Mouse (Mus musculus) stomach, embryonic 15.5 days (tissue): ENCODE data around the gene Rhobtb1. TPM values are rescaled to one million over a fixed set of nuclear protein-coding genes. Genes with fewer than 3 reads are reported as not detected.

Experiments used
- ATAC-seq: fragments of 200-750 bp; cut with Nextera tagmentation; 2 replicates; pipeline ENCODE4 v1.8.0; 2017; ENCODE audit warnings: low read depth, moderate number of reproducible peaks, moderate TSS enrichment; ENCODE audit not compliant: insufficient read depth, low FRiP score
- H3K27ac ChIP-seq: fragments of 300-500 bp; sonication (generic); 2 replicates; pipeline ENCODE4 v1.5.1; 2015; ENCODE audit warnings: mild to moderate bottlenecking, inconsistent platforms
- H3K27me3 ChIP-seq: fragments of 300-500 bp; sonication (generic); replicated peaks from 2 replicates; pipeline ENCODE4 v1.6.1; 2015; ENCODE audit warnings: inconsistent platforms
- H3K36me3 ChIP-seq: fragments of 300-500 bp; sonication (generic); 2 replicates; pipeline ENCODE4 v1.6.1; 2015; ENCODE audit warnings: inconsistent platforms
- H3K4me1 ChIP-seq: fragments of 300-500 bp; sonication (generic); 2 replicates; pipeline ENCODE4 v1.6.1; 2015; ENCODE audit warnings: inconsistent platforms
- H3K4me2 ChIP-seq: fragments of 300-500 bp; sonication (generic); 2 replicates; pipeline ENCODE4 v1.6.1; 2015; ENCODE audit warnings: mild to moderate bottlenecking, inconsistent platforms
- H3K4me3 ChIP-seq: fragments of 300-500 bp; sonication (generic); replicated peaks from 2 replicates; pipeline ENCODE4 v1.5.1; 2015; ENCODE audit warnings: inconsistent platforms
- H3K9ac ChIP-seq: fragments of 300-500 bp; sonication (generic); 2 replicates; pipeline ENCODE4 v1.6.1; 2015; ENCODE audit warnings: inconsistent platforms
- H3K9me3 ChIP-seq: fragments of 300-500 bp; sonication (generic); 2 replicates; pipeline ENCODE4 v1.6.1; 2016; ENCODE audit warnings: inconsistent platforms
- WGBS: fragments of 180-500 bp; shearing (Covaris S2); methylation state at CpG from one replicate; pipeline ENCODE4 v1.1.7; 2015; 5-methylcytosine and 5-hydroxymethylcytosine counted together
- polyA plus RNA-seq: library from polyadenylated mRNA; unstranded; fragments of >200 nt; fragmentation: Nextera tagmentation; extraction: Ambion mirVana; gene quantifications from 2 replicates; pipeline ENCODE4 v1.2.1, GENCODE M21; 2015

Gene Rhobtb1
- polyA plus RNA-seq, 1 experiment from 2014 or later = 33.0 TPM

DNA sequence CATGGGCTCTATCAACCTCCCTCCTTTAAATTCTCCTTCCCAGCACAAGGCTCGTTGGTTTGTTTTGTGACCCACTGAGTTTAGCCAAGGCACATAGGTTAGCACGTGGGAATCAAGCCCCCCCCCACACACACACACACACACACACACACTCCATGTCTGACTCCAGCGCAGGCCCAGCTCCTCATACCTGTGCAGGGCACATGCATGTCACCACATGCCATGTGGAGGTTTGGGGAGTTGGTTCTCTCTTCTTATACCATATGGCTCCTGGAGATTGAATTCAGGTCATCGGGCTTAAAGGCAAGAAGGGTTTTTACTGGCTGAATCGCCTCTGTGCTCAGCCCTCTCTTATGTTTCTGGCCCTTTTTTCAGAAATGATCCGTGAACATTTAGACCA, 100.0 kb downstream of the Rhobtb1 start:
- 86% methylated on average over 6 of the region's 6 CpGs for WGBS
- H3K27me3 ChIP-seq = no peaks in the 10 kb centered on the region
- peaks cover 11% of the 10 kb centered on the region; the same call in 1 of the 2 replicates for H3K36me3 ChIP-seq
- no peak for ATAC-seq
- no peak overlapping the region for H3K4me2 ChIP-seq
- no peak overlapping the region for H3K27ac ChIP-seq
- peaks cover 27% of the 10 kb centered on the region for H3K4me1 ChIP-seq
- H3K4me3 ChIP-seq = no peak overlapping the region
- H3K9ac ChIP-seq = no peak overlapping the region
- no peaks in the 10 kb centered on the region for H3K9me3 ChIP-seq

DNA sequence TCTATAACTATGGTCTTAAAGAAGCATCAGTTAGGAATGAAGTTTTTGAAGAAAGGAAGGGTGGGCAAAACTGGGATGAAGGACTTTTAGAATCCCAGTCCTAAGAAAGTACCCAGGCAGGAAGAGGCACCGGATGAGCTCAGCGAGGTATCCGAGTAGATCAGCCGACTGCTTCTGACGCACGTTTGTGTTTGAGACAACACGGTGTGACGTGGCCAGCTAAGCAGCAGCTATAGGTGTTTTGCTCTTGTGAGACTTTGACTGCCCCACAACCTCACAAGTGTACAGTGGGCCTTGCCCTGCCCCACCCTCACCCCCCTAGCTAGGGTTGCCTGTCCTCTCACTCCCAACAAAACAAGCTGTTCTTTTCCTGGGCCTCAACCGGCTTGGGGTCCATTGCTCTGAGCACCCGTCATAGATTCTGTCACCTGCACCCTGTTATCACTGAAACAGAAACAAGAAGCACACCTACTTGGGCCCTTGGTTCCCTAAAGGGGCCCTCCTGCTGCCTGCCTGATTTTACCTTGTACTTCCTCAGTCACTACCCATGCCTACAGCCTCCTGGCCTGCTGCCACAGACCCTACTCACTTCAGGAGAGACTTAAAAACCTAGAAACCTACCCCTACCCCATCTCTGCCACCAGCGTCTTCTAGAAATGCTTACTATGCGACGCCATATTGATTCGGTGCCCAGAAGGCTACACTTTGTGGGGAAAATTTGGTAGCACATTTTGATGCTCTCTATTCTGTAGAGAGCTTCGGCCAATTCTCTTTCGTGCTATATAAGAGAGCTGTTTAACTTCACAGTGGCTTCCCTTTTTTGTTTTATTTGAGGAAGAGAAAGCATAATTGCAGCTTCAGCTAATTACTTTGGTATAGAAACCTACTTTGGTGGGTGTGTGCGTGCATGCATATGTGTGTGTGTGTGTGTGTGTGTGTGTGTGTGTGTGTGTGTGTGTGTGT, 101.2 kb downstream of the Rhobtb1 start:
- H3K9ac ChIP-seq = no peak overlapping the region
- no peak overlapping the region for H3K4me2 ChIP-seq
- no peak overlapping the region for H3K4me3 ChIP-seq
- H3K36me3 ChIP-seq = peaks cover 11% of the 10 kb centered on the region; the same call in 1 of the 2 replicates
- H3K9me3 ChIP-seq = no peaks in the 10 kb centered on the region
- H3K27me3 ChIP-seq = no peaks in the 10 kb centered on the region
- peaks cover 27% of the 10 kb centered on the region for H3K4me1 ChIP-seq
- peak overlapping the region; percentile 92 for H3K27ac ChIP-seq
- WGBS = 75% methylated on average over 17 of the region's 17 CpGs
- ATAC-seq = no peak

DNA sequence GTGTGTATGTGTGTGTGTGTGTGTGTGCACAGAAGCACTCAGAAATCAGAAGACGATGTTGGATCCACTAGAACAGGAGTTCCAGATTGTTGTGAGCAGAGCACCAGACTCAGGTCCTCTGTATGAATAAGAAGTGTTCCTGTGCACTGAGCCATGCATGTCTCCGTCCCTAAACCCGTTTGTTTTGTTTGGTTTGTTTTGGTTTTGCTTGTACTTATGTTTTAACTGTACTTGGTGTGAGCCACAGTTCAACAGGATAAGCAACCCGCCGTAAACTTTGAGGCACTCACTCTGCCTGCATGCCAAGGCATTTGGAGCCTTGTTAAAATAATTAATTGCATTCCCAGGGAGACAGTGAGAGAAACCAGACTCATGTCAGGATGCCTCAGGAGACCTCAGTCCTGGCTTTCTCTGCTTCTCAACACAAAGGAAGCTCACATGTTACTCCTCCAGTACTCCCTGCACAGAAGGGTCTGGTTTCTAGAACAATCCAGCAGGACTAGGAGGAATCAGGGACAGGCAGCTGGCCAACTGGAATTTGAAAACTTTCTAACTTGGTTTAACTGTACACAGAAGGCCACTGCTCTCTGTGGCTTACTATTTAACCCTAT, 101.9 kb downstream of the Rhobtb1 start:
- ATAC-seq = peak; percentile 85
- Histone ChIP-seq H3K27ac (peak overlapping the region; percentile 92), H3K9ac (no peak overlapping the region), H3K9me3 (no peaks in the 10 kb centered on the region), H3K4me3 (no peak overlapping the region), H3K36me3 (peaks cover 11% of the 10 kb centered on the region; the same call in 1 of the 2 replicates), H3K4me2 (no peak overlapping the region), H3K4me1 (peaks cover 27% of the 10 kb centered on the region), H3K27me3 (no peaks in the 10 kb centered on the region)
- 12% methylated on average over 5 of the region's 5 CpGs for WGBS

DNA sequence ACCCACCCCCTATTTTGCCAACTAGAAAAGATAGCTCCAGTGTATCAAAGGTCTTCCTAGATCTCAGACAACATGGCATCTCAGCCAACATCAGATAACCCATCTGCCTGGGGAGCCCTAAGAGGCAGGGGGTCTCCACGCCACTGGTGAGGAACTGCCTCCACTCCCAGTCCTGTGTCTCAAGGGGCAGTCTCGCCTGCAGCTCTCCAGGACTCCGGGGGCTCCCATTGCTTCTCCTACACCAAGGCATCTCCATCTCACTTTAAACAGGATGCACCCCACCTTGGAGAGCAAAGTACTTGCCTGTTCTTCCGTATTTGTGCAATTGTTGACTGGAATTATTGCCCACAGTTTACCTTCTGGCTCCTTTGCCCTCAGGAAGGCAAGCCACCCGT, 102.4 kb downstream of the Rhobtb1 start:
- no peak overlapping the region for H3K4me2 ChIP-seq
- no peaks in the 10 kb centered on the region for H3K27me3 ChIP-seq
- no peaks in the 10 kb centered on the region for H3K9me3 ChIP-seq
- 51% methylated on average over 5 of the region's 5 CpGs for WGBS
- H3K4me1 ChIP-seq = peaks cover 27% of the 10 kb centered on the region
- H3K4me3 ChIP-seq = no peak overlapping the region
- ATAC-seq = peak; percentile 10; the same call in 1 of the 2 replicates
- no peak overlapping the region for H3K9ac ChIP-seq
- H3K27ac ChIP-seq = peak overlapping the region; percentile 92
- peaks cover 9% of the 10 kb centered on the region; the same call in 1 of the 2 replicates for H3K36me3 ChIP-seq

DNA sequence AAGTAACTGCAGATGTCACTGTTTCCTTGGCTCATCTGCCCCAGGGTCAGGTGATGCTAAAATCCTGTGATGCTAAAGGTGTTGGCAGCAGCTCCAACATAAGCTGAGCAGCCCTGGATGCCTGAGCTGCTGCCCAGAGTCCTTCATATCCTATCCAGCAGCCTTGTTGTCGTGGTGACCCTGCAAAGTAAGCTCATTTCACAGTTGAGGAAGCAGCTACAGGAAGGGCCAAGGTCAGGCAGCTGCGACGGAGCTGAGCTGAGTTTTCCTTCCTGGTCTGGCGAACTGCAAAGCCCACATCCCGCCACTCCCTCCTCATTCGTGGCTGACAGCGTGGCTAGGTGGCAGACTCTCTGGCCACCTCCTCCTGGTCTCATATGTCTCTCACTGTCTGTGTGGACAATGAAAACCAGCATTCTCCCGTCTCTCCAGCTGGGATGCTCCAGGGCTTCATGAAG, 103.2 kb downstream of the Rhobtb1 start:
- no peaks in the 10 kb centered on the region for H3K9me3 ChIP-seq
- 15% methylated on average over 8 of the region's 8 CpGs for WGBS
- no peak overlapping the region for H3K4me2 ChIP-seq
- peak overlapping the region; percentile 92 for H3K27ac ChIP-seq
- H3K9ac ChIP-seq = no peak overlapping the region
- H3K4me1 ChIP-seq = peaks cover 27% of the 10 kb centered on the region
- no peak overlapping the region for H3K4me3 ChIP-seq
- ATAC-seq = peak; percentile 44; the same call in 1 of the 2 replicates
- no peaks in the 10 kb centered on the region for H3K27me3 ChIP-seq
- peaks cover 7% of the 10 kb centered on the region; the same call in 1 of the 2 replicates for H3K36me3 ChIP-seq

DNA sequence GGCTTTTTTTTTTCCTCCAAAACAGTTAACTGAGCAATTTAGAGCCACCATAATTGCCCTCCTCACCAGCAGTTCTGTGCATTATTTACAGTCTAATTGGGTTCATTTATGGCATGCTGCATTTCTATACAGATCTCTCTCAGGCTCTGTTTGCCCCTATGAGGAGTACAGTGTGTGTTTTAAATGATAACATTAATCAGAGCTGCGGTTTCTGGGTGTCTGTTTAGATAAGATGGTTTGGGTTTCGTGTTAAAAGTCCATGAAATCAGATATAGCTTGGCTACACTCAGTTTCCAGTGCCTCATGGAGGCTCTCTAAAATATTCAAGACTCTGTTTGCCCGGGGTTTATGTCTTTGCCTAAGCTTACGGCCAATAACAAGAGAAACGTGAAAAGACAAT, 104.4 kb downstream of the Rhobtb1 start:
- Histone ChIP-seq H3K4me1 (peaks cover 27% of the 10 kb centered on the region), H3K27me3 (no peaks in the 10 kb centered on the region), H3K4me2 (no peak overlapping the region), H3K27ac (no peak overlapping the region), H3K36me3 (peaks cover 10% of the 10 kb centered on the region; the same call in 1 of the 2 replicates), H3K9me3 (no peaks in the 10 kb centered on the region), H3K9ac (no peak overlapping the region), H3K4me3 (no peak overlapping the region)
- 33% methylated on average over 5 of the region's 5 CpGs for WGBS
- no peak for ATAC-seq

DNA sequence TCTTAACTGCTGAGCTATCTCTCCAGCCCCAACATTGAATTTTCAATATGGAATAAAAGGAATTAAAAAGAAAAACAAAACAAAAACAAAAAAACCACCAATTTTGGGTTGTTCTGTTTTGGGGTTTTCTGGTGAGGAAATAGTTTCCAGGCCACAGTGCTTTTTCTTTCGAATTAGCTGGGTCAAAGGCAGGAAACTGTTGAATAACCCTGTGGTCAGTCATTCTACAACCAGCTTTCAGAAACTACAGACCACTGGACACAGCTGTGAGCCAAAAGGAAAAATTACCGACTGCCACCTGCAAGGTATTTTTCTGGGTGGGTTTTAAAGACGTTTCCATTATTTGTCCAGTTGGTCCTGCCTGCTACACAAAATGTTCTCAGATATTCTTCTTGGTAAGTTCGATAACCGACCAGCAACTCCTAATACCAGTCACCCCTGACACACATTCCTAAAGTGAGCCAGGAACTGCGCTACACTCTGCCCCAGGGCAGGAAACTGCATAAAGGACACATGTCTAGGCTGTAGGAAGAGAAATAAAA, 106.4 kb downstream of the Rhobtb1 start:
- Histone ChIP-seq H3K4me1 (peaks cover 30% of the 10 kb centered on the region), H3K36me3 (peaks cover 6% of the 10 kb centered on the region; the same call in 1 of the 2 replicates), H3K9ac (no peak overlapping the region), H3K9me3 (no peaks in the 10 kb centered on the region), H3K27me3 (no peaks in the 10 kb centered on the region), H3K4me2 (no peak overlapping the region), H3K27ac (no peak overlapping the region), H3K4me3 (no peak overlapping the region)
- ATAC-seq = no peak
- WGBS = 79% methylated on average over 6 of the region's 6 CpGs

DNA sequence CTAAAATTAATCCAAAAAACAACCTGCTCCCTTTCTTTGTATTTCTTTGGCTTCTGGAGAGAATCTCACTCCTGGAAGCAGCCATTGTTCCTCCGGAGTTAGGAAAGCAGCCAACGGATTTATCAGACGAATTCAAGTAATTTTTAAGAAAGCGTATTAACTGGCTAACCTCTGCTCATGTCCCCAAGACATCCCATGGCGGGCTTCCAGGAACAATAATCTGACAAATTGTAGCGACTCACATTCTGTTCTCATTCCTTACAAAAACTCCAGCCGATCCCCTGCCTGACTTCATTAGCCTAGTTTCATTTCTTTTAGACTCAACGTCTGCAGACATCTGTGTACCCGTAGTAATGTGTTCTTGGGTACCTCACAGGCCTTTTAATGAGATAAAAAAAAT, 107.4 kb downstream of the Rhobtb1 start:
- peak overlapping the region; percentile 61 for H3K27ac ChIP-seq

DNA sequence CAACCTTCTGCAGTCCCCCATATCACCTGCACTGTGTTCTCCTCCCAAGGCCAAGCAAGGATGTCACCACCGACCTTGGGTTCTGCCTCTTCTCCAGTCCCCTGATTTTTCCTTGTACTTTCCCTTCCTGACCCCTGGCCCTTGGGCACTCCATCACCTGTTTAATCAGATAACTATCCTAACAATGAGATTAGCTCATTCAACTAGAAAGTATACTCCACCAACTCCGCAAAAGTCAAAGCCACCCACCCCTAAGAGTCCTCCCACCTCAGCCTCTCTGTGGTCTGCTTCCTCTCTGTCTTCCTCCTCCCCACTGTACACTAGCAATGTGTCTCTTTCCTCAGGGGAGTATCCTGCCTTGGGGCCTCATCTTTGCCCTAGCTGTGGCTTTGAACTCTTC, 107.9 kb downstream of the Rhobtb1 start:
- peaks cover 30% of the 10 kb centered on the region for H3K4me1 ChIP-seq
- no peak overlapping the region for H3K9ac ChIP-seq
- no peak overlapping the region for H3K4me3 ChIP-seq
- no peaks in the 10 kb centered on the region for H3K27me3 ChIP-seq
- H3K4me2 ChIP-seq = no peak overlapping the region
- 32% methylated on average over 2 of the region's 2 CpGs for WGBS
- peaks cover 6% of the 10 kb centered on the region; the same call in 1 of the 2 replicates for H3K36me3 ChIP-seq
- H3K27ac ChIP-seq = peak overlapping the region; percentile 61
- no peaks in the 10 kb centered on the region for H3K9me3 ChIP-seq
- ATAC-seq = no peak

More for the DNA sequence above, 107.4 kb downstream of the Rhobtb1 start:
- Histone ChIP-seq H3K9me3 (no peaks in the 10 kb centered on the region), H3K36me3 (peaks cover 6% of the 10 kb centered on the region; the same call in 1 of the 2 replicates), H3K4me3 (no peak overlapping the region), H3K27me3 (no peaks in the 10 kb centered on the region), H3K9ac (no peak overlapping the region), H3K4me2 (no peak overlapping the region), H3K4me1 (peaks cover 33% of the 10 kb centered on the region)
- ATAC-seq = no peak
- 42% methylated on average over 9 of the region's 9 CpGs for WGBS

DNA sequence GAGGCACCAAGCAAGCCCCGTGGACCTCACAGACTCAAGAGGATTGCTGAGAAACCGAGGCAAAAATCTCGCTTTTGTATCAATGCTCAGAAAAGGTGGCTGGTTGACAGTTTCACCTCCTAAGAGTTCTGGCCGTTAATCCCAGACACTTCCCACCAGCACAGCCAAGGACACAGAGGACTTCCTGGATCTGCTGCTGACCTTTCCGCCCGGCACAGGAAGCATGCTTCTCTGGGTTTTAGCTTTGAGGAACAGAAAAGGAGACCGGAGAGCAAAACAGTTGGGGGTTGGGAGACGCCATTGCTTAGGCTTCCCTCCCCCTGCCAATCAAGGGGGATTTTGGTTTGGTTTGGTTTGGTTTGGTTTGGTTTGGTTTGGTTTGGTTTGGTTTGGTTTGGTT, 108.7 kb downstream of the Rhobtb1 start:
- Histone ChIP-seq H3K9ac (no peak overlapping the region), H3K27me3 (no peaks in the 10 kb centered on the region), H3K27ac (no peak overlapping the region), H3K36me3 (peaks cover 6% of the 10 kb centered on the region; the same call in 1 of the 2 replicates), H3K4me1 (peaks cover 26% of the 10 kb centered on the region), H3K4me2 (no peak overlapping the region), H3K9me3 (no peaks in the 10 kb centered on the region), H3K4me3 (no peak overlapping the region)
- 85% methylated on average over 8 of the region's 8 CpGs for WGBS
- ATAC-seq = no peak

DNA sequence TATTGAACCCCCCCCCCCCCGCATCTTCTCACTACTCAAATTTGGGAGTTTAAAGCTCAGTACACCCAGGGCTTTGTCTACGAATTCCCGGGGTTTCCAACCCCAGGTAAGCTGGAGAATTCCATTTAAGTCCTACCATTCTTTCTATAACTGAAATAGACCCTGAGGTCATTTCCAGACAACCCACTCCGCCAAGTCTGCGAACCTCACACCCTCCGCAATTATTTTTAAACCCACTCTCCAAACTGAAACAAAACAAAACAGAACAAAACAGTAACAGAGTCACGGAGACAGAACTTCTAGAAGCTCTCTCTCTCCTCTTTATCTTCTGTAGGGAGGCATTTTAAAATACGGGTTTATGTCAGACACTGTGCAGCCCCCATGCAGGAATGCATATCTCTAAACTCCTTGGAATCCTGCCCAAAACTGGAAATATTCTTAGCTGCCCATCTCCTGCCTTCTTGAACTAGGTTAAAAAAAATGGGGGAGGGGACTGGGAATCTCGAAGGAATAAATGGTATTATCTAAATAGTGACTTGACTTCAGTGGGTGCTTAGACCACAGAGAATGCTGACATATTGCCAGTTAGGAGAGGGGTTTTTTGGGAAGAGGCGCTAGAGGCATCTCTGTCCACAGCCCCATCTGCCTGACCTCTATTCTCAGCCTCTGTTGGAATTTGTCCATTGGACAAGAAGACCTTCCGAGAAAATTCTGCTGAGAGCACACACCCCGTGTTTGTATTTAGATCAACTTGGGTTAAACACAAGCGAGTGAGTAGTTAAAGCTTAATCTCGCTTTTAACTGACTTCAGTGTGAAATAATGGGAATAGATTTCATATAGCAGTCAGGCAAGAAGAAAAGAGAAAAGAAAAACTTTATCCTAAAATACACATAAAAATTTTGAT, 111.9 kb downstream of the Rhobtb1 start:
- Histone ChIP-seq H3K27me3 (no peaks in the 10 kb centered on the region), H3K36me3 (peaks cover 12% of the 10 kb centered on the region; the same call in 1 of the 2 replicates), H3K9ac (no peak overlapping the region), H3K27ac (peak overlapping the region; percentile 65), H3K9me3 (no peaks in the 10 kb centered on the region), H3K4me2 (peak overlapping the region; percentile 21; the same call in 1 of the 2 replicates), H3K4me1 (peaks cover 22% of the 10 kb centered on the region), H3K4me3 (no peak overlapping the region)
- ATAC-seq = no peak
- 32% methylated on average over 14 of the region's 14 CpGs for WGBS
